Mouse (Mus musculus) limb, embryonic 12.5 days (tissue): ENCODE results near the gene Lrp8. TPM values are rescaled to one million over a fixed set of nuclear protein-coding genes. Genes with fewer than 3 reads are reported as not detected.

Experiments used
- ATAC-seq: fragments of 200-750 bp; cut with Nextera tagmentation; 2 replicates; pipeline ENCODE4 v1.8.0; 2017; ENCODE audit warnings: low read depth, moderate TSS enrichment; ENCODE audit not compliant: insufficient number of reproducible peaks, insufficient read depth, low FRiP score, low TSS enrichment
- H3K27ac ChIP-seq: fragments of 300-500 bp; sonication (generic); 2 replicates; pipeline ENCODE4 v1.5.1; 2016; ENCODE audit warnings: mild to moderate bottlenecking, moderate library complexity
- H3K27me3 ChIP-seq: fragments of 300-500 bp; sonication (generic); 2 replicates; pipeline ENCODE4 v1.6.1; 2016; ENCODE audit warnings: mild to moderate bottlenecking, moderate library complexity
- H3K36me3 ChIP-seq: fragments of 300-500 bp; sonication (generic); 2 replicates; pipeline ENCODE4 v1.6.1; 2016; ENCODE audit warnings: mild to moderate bottlenecking, moderate library complexity
- H3K4me1 ChIP-seq: fragments of 300-500 bp; sonication (generic); replicated peaks from 2 replicates; pipeline ENCODE4 v1.6.1; 2016
- H3K4me2 ChIP-seq: fragments of 300-500 bp; sonication (generic); 2 replicates; pipeline ENCODE4 v1.6.1; 2016; ENCODE audit warnings: mild to moderate bottlenecking, moderate library complexity
- H3K4me3 ChIP-seq: fragments of 300-500 bp; sonication (generic); replicated peaks from 2 replicates; pipeline ENCODE4 v1.5.1; 2016; ENCODE audit warnings: mild to moderate bottlenecking
- H3K9ac ChIP-seq: fragments of 300-500 bp; sonication (generic); replicated peaks from 2 replicates; pipeline ENCODE4 v1.6.1; 2016; ENCODE audit warnings: mild to moderate bottlenecking, moderate library complexity
- H3K9me3 ChIP-seq: fragments of 300-500 bp; sonication (generic); 2 replicates; pipeline ENCODE4 v1.6.1; 2016; ENCODE audit warnings: mild to moderate bottlenecking, moderate library complexity
- WGBS: fragments of 180-500 bp; shearing (Covaris S2); methylation state at CpG from one replicate; pipeline ENCODE4 v1.1.7; 2016; 5-methylcytosine and 5-hydroxymethylcytosine counted together
- polyA plus RNA-seq: library from polyadenylated mRNA; unstranded; fragments of >200 nt; fragmentation: Nextera tagmentation; extraction: Ambion mirVana; gene quantifications from 2 replicates; pipeline ENCODE4 v1.2.1, GENCODE M21; 2016

The Lrp8 gene
- polyA plus RNA-seq, 1 experiment from 2014 or later, result 6.0 TPM

DNA sequence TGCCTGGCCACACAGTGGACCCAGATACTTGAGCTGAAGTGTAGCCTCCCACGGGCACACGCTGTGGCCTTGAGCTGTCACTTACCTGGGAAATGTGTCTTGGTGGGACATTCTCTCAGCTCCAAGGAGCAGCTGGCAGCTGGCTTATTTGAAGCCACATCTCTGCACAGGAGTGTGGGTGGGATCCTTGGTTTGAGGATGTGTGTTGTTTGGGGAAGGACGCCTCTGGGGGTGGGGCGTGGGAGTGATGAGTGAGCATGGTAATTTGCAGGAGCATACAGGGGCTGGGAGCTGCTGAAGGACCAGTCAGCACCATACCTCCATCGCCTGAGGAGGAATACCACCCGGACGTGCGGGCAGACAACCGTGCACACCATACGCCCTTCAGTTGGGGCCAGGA, 28.1 kb downstream of the Lrp8 start:
- no peaks in the 10 kb centered on the region for H3K9me3 ChIP-seq
- 75% methylated on average over 10 of the region's 10 CpGs for WGBS
- H3K9ac ChIP-seq, result no peak overlapping the region
- H3K36me3 ChIP-seq, result no peaks in the 10 kb centered on the region
- no peak overlapping the region for H3K27ac ChIP-seq
- H3K27me3 ChIP-seq, result peaks cover 3% of the 10 kb centered on the region; the same call in 1 of the 2 replicates
- ATAC-seq, result no peak
- no peak overlapping the region for H3K4me2 ChIP-seq
- no peak overlapping the region for H3K4me3 ChIP-seq
- H3K4me1 ChIP-seq, result peaks cover 16% of the 10 kb centered on the region

DNA sequence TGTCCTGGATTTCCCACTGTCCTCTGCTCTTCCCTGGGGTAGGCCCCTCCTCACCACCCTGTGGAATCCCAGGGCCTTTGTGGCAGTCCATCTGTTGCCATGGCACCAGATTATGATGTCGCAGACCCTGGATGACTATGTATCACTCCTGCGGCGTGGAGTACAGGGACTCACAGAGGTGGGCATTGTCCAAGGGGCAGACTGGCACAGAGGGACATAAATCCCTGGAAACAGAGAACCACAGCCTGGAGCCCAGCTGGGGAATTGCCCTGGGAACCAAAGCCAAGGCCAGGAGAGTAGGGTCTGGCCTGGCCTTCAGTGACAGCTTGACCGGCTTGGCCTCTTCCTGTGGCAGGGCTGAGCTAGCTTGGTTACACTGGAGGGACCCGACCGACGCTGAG, 28.8 kb downstream of the Lrp8 start:
- no peak for ATAC-seq
- Histone ChIP-seq H3K4me2 (no peak overlapping the region), H3K36me3 (no peaks in the 10 kb centered on the region), H3K4me3 (no peak overlapping the region), H3K4me1 (peaks cover 16% of the 10 kb centered on the region), H3K9me3 (no peaks in the 10 kb centered on the region), H3K9ac (no peak overlapping the region), H3K27ac (no peak overlapping the region), H3K27me3 (peaks cover 3% of the 10 kb centered on the region; the same call in 1 of the 2 replicates)
- 90% methylated on average over 7 of the region's 7 CpGs for WGBS

DNA sequence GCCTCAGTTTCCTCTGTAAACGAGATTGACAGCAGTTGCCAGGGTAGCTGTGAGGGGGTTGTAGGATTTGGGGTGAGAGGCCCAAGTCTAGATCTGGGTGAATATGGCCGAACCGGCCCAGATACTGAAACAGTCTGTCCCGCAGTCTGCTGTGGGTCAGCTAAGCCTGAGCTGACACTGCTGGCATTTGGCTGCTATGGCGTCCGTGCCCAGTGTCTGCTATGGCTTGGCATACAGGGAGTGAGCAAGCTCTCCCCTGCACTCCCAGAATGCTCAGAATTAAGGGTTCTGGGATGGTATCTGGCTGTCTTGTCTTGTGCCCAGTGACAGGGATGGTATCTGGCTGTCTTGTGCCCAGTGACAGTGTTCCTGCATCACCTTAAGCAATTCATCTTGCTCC, 29.6 kb downstream of the Lrp8 start:
- no peak for ATAC-seq
- Histone ChIP-seq H3K36me3 (no peaks in the 10 kb centered on the region), H3K9ac (no peak overlapping the region), H3K4me1 (peaks cover 23% of the 10 kb centered on the region), H3K9me3 (no peaks in the 10 kb centered on the region), H3K4me3 (no peak overlapping the region), H3K4me2 (no peak overlapping the region), H3K27ac (no peak overlapping the region), H3K27me3 (peaks cover 3% of the 10 kb centered on the region; the same call in 1 of the 2 replicates)
- WGBS, result 94% methylated on average over 6 of the region's 6 CpGs

DNA sequence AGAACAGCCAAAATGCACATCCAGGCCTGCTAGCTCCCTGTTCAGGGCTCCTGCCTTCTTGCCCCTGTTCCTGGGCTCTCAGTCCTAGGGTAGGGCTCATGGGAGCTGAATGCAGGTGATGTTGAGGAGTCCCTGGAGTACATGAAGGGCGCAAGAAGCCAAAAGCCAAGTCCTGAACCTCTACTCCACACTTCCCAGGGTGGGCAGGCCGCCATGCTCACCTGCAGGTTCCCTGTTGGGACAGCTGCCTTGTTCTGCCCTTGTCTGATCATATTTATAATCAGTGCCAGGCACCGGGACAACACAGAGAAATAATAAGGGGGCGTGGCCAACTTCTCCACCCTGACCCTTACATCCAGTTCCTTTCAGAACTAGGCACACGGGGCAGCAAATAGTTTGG, 31.5 kb downstream of the Lrp8 start:
- H3K27ac ChIP-seq, result no peak overlapping the region
- peaks cover 2% of the 10 kb centered on the region; the same call in 1 of the 2 replicates for H3K27me3 ChIP-seq
- no peak overlapping the region for H3K4me3 ChIP-seq
- ATAC-seq, result no peak
- H3K9me3 ChIP-seq, result no peaks in the 10 kb centered on the region
- H3K9ac ChIP-seq, result no peak overlapping the region
- H3K36me3 ChIP-seq, result no peaks in the 10 kb centered on the region
- H3K4me1 ChIP-seq, result peaks cover 29% of the 10 kb centered on the region
- 81% methylated on average over 5 of the region's 5 CpGs for WGBS
- no peak overlapping the region for H3K4me2 ChIP-seq

DNA sequence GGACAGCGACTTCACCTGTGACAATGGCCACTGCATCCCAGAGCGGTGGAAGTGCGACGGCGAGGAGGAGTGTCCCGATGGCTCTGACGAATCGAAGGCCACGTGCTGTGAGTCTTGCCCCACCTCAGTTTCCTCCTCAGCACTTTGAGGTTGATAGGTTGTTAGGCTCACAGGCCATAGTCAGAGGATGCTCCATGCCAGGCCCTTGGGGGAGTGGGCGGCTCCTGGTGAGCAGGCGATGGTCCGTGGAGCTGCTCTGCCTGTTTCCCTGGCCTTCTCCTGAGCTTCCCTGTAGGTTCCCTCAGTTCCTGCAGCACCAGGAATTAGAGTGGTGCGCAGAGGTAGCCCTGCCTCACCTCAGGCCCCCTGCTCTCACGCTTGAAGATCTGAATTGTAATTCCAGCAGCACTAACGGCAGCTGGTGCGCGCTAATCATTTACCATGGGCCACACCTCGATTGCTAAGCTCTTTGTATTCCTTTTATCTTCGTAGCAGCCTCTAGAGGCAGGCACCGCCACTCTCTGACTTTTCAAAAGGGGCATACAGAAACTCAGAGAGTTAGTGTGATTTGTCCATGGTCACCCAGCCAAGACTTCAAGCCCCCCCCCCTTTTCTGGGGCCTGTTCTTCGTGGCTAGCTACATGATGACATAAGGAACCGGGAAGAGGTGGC, 32.7 kb downstream of the Lrp8 start:
- no peak overlapping the region for H3K27ac ChIP-seq
- no peaks in the 10 kb centered on the region for H3K9me3 ChIP-seq
- H3K36me3 ChIP-seq, result no peaks in the 10 kb centered on the region
- ATAC-seq, result no peak
- H3K4me3 ChIP-seq, result no peak overlapping the region
- H3K9ac ChIP-seq, result no peak overlapping the region
- H3K27me3 ChIP-seq, result no peaks in the 10 kb centered on the region
- H3K4me2 ChIP-seq, result no peak overlapping the region
- 63% methylated on average over 22 of the region's 22 CpGs for WGBS
- peaks cover 19% of the 10 kb centered on the region for H3K4me1 ChIP-seq

DNA sequence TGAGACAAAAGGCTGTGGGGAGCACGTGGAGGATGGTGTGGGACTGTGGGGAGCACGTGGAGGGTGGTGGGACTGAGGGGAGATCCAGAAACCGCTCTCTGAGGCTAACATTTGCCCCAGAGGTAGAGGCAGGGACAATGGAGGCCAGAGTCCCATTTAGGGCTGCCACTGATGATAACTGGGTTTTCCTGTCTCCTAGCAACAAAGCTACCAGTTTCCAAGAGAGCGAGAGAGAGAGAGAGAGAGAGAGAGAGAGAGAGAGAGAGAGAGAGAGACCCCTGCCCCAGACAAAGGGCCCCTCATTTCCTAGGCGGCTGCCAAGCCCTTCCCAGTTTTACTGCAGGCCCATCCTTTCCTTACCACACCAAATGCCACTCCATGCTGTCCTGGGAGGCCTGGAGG, 33.4 kb downstream of the Lrp8 start:
- ATAC-seq, result no peak
- WGBS, result 70% methylated on average over 5 of the region's 5 CpGs
- Histone ChIP-seq H3K9me3 (no peaks in the 10 kb centered on the region), H3K4me1 (peaks cover 17% of the 10 kb centered on the region), H3K27me3 (no peaks in the 10 kb centered on the region), H3K4me2 (no peak overlapping the region), H3K4me3 (no peak overlapping the region), H3K9ac (no peak overlapping the region; the same call in 1 of the 2 replicates), H3K27ac (no peak overlapping the region), H3K36me3 (no peaks in the 10 kb centered on the region)

DNA sequence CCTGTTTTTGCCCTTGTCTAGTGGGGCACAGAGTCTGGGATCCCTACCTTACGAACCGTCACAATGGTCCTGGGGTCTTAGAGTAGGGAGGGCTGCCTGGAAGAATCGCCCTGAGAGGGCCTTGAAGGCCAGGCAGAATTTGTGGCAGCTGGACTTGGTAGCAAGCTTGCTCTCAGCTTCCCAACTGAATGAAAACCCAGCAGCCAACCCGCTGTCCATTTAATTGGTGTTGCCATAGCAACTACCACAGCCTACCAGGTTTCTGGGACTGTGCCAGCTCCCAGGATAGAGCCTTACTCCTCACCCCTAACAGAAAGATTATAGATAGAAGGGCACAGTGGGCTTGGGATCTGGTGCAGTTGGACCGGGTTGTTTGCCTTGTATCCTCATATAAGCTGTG, 34.7 kb downstream of the Lrp8 start:
- 0 out of 2 replicates have a peak, but pooled peaks have one; percentile 23 for ATAC-seq
- 66% methylated on average over 5 of the region's 5 CpGs for WGBS
- Histone ChIP-seq H3K4me3 (no peak overlapping the region), H3K4me2 (no peak overlapping the region), H3K9me3 (no peaks in the 10 kb centered on the region), H3K27me3 (no peaks in the 10 kb centered on the region), H3K9ac (no peak overlapping the region), H3K4me1 (peaks cover 17% of the 10 kb centered on the region), H3K36me3 (no peaks in the 10 kb centered on the region), H3K27ac (no peak overlapping the region)

DNA sequence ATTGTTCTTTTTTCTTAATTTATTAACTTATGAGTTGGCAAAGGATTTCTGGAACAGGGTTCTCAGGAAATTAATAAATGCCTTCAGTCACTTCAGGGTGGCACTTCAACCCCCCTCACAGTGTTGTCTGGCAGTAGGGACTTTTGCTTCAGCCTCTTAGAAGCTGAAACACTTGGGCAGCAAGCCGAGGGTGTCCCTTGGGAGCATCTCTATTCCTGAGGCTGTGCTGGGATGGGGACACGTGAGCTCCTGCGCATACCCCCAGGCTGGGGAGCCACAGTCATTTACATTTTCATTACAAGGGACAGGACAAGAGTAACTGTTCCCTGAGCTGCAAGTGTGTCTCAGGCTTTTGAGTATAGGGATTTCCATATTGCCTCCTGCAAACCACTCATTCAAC, 35.8 kb downstream of the Lrp8 start:
- H3K4me3 ChIP-seq, result no peak overlapping the region
- 82% methylated on average over 3 of the region's 3 CpGs for WGBS
- H3K27me3 ChIP-seq, result no peaks in the 10 kb centered on the region
- H3K9me3 ChIP-seq, result no peaks in the 10 kb centered on the region
- H3K27ac ChIP-seq, result no peak overlapping the region
- H3K4me2 ChIP-seq, result no peak overlapping the region
- H3K9ac ChIP-seq, result no peak overlapping the region
- ATAC-seq, result no peak
- H3K36me3 ChIP-seq, result no peaks in the 10 kb centered on the region
- H3K4me1 ChIP-seq, result peaks cover 17% of the 10 kb centered on the region

DNA sequence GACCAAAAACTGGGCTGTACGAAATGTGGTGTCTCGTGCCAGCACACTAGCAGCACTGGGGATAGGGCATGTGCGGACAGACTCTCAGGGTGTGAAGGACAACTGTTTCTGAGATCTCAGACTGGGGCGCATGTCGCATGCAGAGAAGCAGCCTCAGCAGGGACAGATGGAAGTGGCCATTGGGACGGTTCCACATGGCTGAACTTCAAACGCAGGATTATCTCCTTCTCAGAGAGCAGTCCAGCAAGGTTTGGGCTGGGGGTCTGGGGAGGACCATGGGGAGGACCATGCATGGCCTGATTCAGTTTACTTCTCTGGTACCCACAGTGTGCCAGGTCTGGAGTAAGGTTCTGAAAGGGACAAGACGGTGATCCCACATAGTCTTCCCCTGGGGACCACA, 41.6 kb downstream of the Lrp8 start:
- no peak for ATAC-seq
- no peak overlapping the region for H3K9ac ChIP-seq
- no peaks in the 10 kb centered on the region for H3K36me3 ChIP-seq
- H3K27me3 ChIP-seq, result peaks cover 24% of the 10 kb centered on the region
- H3K4me1 ChIP-seq, result peaks cover 3% of the 10 kb centered on the region; the same call in 1 of the 2 replicates
- H3K9me3 ChIP-seq, result no peaks in the 10 kb centered on the region
- no peak overlapping the region for H3K27ac ChIP-seq
- 91% methylated on average over 8 of the region's 8 CpGs for WGBS
- H3K4me3 ChIP-seq, result no peak overlapping the region
- no peak overlapping the region for H3K4me2 ChIP-seq

DNA sequence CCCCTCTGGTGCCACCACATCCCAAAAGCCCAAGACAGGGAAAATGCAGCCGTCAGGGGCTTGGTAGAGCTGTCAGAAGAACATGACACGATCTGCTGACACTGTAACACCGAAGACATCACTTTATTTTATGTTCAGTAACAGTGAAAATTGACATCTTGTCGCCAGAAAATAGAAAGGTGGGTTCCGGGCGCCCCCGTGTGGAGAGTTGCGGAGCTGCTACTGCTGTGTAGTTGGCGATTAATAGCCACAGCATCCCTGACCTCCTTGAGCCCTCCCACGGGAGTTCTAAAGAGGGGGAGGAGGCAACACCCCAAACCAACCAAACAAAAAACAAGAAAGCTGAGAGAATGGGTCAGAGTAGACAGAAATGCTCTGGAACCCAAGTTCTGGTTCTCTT, 42.9 kb downstream of the Lrp8 start:
- 4% methylated on average over 10 of the region's 10 CpGs for WGBS
- Histone ChIP-seq H3K4me3 (no peak overlapping the region), H3K36me3 (no peaks in the 10 kb centered on the region)

DNA sequence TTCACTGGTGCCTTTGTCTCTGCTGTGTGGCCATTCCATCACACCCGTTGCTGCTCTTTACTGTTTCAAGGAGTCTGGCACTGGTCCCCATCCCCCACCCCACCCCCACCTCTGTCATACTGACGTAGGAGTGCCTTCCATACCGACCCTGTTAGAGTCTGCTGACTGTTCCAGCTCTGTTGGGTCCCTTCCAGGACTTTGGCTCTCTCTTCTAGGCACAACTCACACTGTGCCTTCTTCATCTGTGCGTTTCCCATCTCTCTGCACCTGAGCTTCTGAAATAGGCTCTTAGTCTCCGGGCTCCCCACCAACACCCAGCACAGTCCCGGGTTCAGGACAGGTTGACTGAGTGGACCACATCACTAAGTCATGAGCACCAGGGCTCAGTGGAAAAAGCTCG, 44.7 kb downstream of the Lrp8 start:
- Histone ChIP-seq H3K9me3 (no peaks in the 10 kb centered on the region), H3K4me1 (peaks cover 7% of the 10 kb centered on the region), H3K27me3 (peaks cover 24% of the 10 kb centered on the region), H3K27ac (no peak overlapping the region), H3K4me2 (0 out of 2 replicates have a peak overlapping the region, but pooled peaks have one; percentile 54), H3K36me3 (no peaks in the 10 kb centered on the region), H3K4me3 (no peak overlapping the region), H3K9ac (no peak overlapping the region)
- WGBS, result 72% methylated on average over 7 of the region's 7 CpGs
- ATAC-seq, result no peak

More for the DNA sequence above, 42.9 kb downstream of the Lrp8 start:
- Histone ChIP-seq H3K9ac (0 out of 2 replicates have a peak overlapping the region, but pooled peaks have one; percentile 8), H3K27me3 (peaks cover 24% of the 10 kb centered on the region), H3K27ac (no peak overlapping the region), H3K4me1 (peaks cover 3% of the 10 kb centered on the region; the same call in 1 of the 2 replicates), H3K9me3 (no peaks in the 10 kb centered on the region), H3K4me2 (no peak overlapping the region)
- no peak for ATAC-seq

DNA sequence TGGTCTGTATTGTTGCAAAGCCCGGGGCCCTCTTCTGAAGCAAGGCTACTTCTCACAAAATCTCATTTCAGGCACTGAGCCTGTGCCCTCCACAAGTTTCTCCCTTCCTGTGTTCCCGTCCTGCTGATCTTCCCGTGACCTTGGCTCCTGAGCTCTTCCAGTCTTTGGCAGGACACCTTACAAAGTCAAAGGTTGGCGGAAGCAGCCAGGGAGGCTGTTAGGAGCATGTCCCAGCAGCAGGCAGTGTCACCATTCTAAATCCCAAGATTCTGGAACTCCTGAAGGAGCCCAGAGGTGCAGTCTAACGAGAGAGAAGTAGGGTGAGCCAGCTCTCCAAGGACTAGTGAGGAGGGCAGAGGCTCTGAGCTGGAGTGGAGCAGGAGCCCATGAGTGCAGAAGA, 46.5 kb downstream of the Lrp8 start:
- WGBS, result 84% methylated on average over 5 of the region's 5 CpGs
- Histone ChIP-seq H3K4me2 (no peak overlapping the region), H3K4me1 (peaks cover 7% of the 10 kb centered on the region), H3K36me3 (no peaks in the 10 kb centered on the region), H3K9ac (no peak overlapping the region), H3K27ac (no peak overlapping the region), H3K9me3 (no peaks in the 10 kb centered on the region), H3K4me3 (no peak overlapping the region), H3K27me3 (peaks cover 24% of the 10 kb centered on the region)
- ATAC-seq, result no peak
